Mouse (Mus musculus): ENCODE results near the gene Gzmm. TPM values are rescaled to one million over a fixed set of nuclear protein-coding genes. Genes with fewer than 3 reads are reported as not detected.

Gene Gzmm
- polyA plus RNA-seq, 1 experiment: 1.4 TPM

GRCm38 (mm10) chr10:79732500-79732899 lies 43.7 kb downstream of the Gzmm start:
- no peak for DNase-seq (ENCODE audit: low read depth)
- TF ChIP-seq POLR2A (IDR thresholded peaks at IDR 0.05; ENCODE audit: borderline replicate concordance, extremely low read depth, insufficient read depth, insufficient read length, poor library complexity, severe bottlenecking) (no peak), CTCF (IDR thresholded peaks at IDR 0.05; ENCODE audit: borderline replicate concordance, extremely low read depth, insufficient read depth, insufficient read length) (peak; percentile 52; the same call in 1 of the 2 replicates)

- no peak for DNase-seq (ENCODE audit: low read depth)
Measured at GRCm38 (mm10) chr10:79733847-79734246, 45.0 kb downstream of the Gzmm start.

GRCm38 (mm10) chr10:79735361-79735760 lies 46.5 kb downstream of the Gzmm start:
- TF ChIP-seq CTCF (IDR thresholded peaks at IDR 0.05; ENCODE audit: borderline replicate concordance, extremely low read depth, insufficient read depth, insufficient read length): no peak
- TF ChIP-seq POLR2A (IDR thresholded peaks at IDR 0.05; ENCODE audit: borderline replicate concordance, extremely low read depth, insufficient read depth, insufficient read length, poor library complexity, severe bottlenecking): no peak
- DNase-seq (ENCODE audit: low read depth): no peak

More at GRCm38 (mm10) chr10:79733847-79734246, 45.0 kb downstream of the Gzmm start:
- TF ChIP-seq CTCF (IDR thresholded peaks at IDR 0.05; ENCODE audit: borderline replicate concordance, extremely low read depth, insufficient read depth, insufficient read length) (no peak), POLR2A (IDR thresholded peaks at IDR 0.05; ENCODE audit: borderline replicate concordance, extremely low read depth, insufficient read depth, insufficient read length, poor library complexity, severe bottlenecking) (no peak)

- DNase-seq (ENCODE audit: low read depth): no peak
- TF ChIP-seq POLR2A (IDR thresholded peaks at IDR 0.05; ENCODE audit: borderline replicate concordance, extremely low read depth, insufficient read depth, insufficient read length, poor library complexity, severe bottlenecking): no peak
- TF ChIP-seq CTCF (IDR thresholded peaks at IDR 0.05; ENCODE audit: borderline replicate concordance, extremely low read depth, insufficient read depth, insufficient read length): no peak
Measured at GRCm38 (mm10) chr10:79736706-79737105, 47.9 kb downstream of the Gzmm start.

- no peak for DNase-seq (ENCODE audit: low read depth)
- TF ChIP-seq CTCF (IDR thresholded peaks at IDR 0.05; ENCODE audit: borderline replicate concordance, extremely low read depth, insufficient read depth, insufficient read length) (peak; percentile 57), POLR2A (IDR thresholded peaks at IDR 0.05; ENCODE audit: borderline replicate concordance, extremely low read depth, insufficient read depth, insufficient read length, poor library complexity, severe bottlenecking) (no peak)
Measured at GRCm38 (mm10) chr10:79738259-79738658, 49.4 kb downstream of the Gzmm start.

GRCm38 (mm10) chr10:79739234-79739633 lies 50.4 kb downstream of the Gzmm start:
- TF ChIP-seq POLR2A (IDR thresholded peaks at IDR 0.05; ENCODE audit: borderline replicate concordance, extremely low read depth, insufficient read depth, insufficient read length, poor library complexity, severe bottlenecking) (no peak), CTCF (IDR thresholded peaks at IDR 0.05; ENCODE audit: borderline replicate concordance, extremely low read depth, insufficient read depth, insufficient read length) (no peak)

GRCm38 (mm10) chr10:79740863-79741262 lies 52.0 kb downstream of the Gzmm start:
- TF ChIP-seq POLR2A (IDR thresholded peaks at IDR 0.05; ENCODE audit: borderline replicate concordance, extremely low read depth, insufficient read depth, insufficient read length, poor library complexity, severe bottlenecking): no peak
- TF ChIP-seq CTCF (IDR thresholded peaks at IDR 0.05; ENCODE audit: borderline replicate concordance, extremely low read depth, insufficient read depth, insufficient read length): peak; percentile 37
- DNase-seq (ENCODE audit: low read depth): no peak

More at GRCm38 (mm10) chr10:79739234-79739633, 50.4 kb downstream of the Gzmm start:
- no peak for DNase-seq (ENCODE audit: low read depth)

GRCm38 (mm10) chr10:79743161-79743560 lies 54.3 kb downstream of the Gzmm start:
- TF ChIP-seq POLR2A (IDR thresholded peaks at IDR 0.05; ENCODE audit: borderline replicate concordance, extremely low read depth, insufficient read depth, insufficient read length, poor library complexity, severe bottlenecking) (no peak), CTCF (IDR thresholded peaks at IDR 0.05; ENCODE audit: borderline replicate concordance, extremely low read depth, insufficient read depth, insufficient read length) (no peak)
- no peak for DNase-seq (ENCODE audit: low read depth)

GRCm38 (mm10) chr10:79743650-79744365 lies 55.0 kb downstream of the Gzmm start:
- no peak for TF ChIP-seq CTCF (IDR thresholded peaks at IDR 0.05; ENCODE audit: borderline replicate concordance, extremely low read depth, insufficient read depth, insufficient read length)
- TF ChIP-seq POLR2A (IDR thresholded peaks at IDR 0.05; ENCODE audit: borderline replicate concordance, extremely low read depth, insufficient read depth, insufficient read length, poor library complexity, severe bottlenecking): no peak
- DNase-seq (ENCODE audit: low read depth): no peak

Other genes with a start within 250 kb of the Gzmm start
- gene Vmn2r83, start 220.3 kb upstream of the Gzmm start, polyA plus RNA-seq (2012; rRNA removed): not detected in 2 replicates
- gene Plpp2, start 155.2 kb upstream of the Gzmm start, polyA plus RNA-seq (2012; rRNA removed): 8.9 and 13.8 TPM in 2 replicates
- gene Mier2, start 133.8 kb upstream of the Gzmm start, polyA plus RNA-seq (2012; rRNA removed): 128 and 178 TPM in 2 replicates
- gene Theg, start 101.7 kb upstream of the Gzmm start, polyA plus RNA-seq (2012; rRNA removed): not detected in 2 replicates
- 8.2 and 10.4 TPM in 2 replicates for gene C2cd4c, start 75.0 kb upstream of the Gzmm start, polyA plus RNA-seq (2012; rRNA removed)
- gene Shc2, start 51.1 kb upstream of the Gzmm start, polyA plus RNA-seq (2012; rRNA removed): 48.1 and 54.9 TPM in 2 replicates
- gene Odf3l2, start 43.3 kb upstream of the Gzmm start, polyA plus RNA-seq (2012; rRNA removed): 0.11 TPM in 1 of 2 replicates, not detected in the other
- gene Madcam1, start 24.5 kb upstream of the Gzmm start, polyA plus RNA-seq (2012; rRNA removed): 0.87 and 1.1 TPM in 2 replicates
- 68.2 and 69.2 TPM in 2 replicates for gene Tpgs1, start 19.7 kb upstream of the Gzmm start, polyA plus RNA-seq (2012; rRNA removed)
- 121 and 151 TPM in 2 replicates for gene Cdc34, start 6.8 kb upstream of the Gzmm start, polyA plus RNA-seq (2012; rRNA removed)
- gene Bsg, start 15.5 kb downstream of the Gzmm start, polyA plus RNA-seq (2012; rRNA removed): 593 and 631 TPM in 2 replicates
- 8.3 and 16.1 TPM in 2 replicates for gene Hcn2, start 27.6 kb downstream of the Gzmm start, polyA plus RNA-seq (2012; rRNA removed)
- gene Polrmt, start 57.6 kb downstream of the Gzmm start, polyA plus RNA-seq (2012; rRNA removed): 63.0 and 81.6 TPM in 2 replicates
- gene Fgf22, start 66.1 kb downstream of the Gzmm start, polyA plus RNA-seq (2012; rRNA removed): 0.28 and 0.74 TPM in 2 replicates
- 157 and 182 TPM in 2 replicates for gene Rnf126, start 77.9 kb downstream of the Gzmm start, polyA plus RNA-seq (2012; rRNA removed)
- 1.7 and 2.2 TPM in 2 replicates for gene Fstl3, start 88.3 kb downstream of the Gzmm start, polyA plus RNA-seq (2012; rRNA removed)
- gene Prss57, start 101.9 kb downstream of the Gzmm start, polyA plus RNA-seq (2012; rRNA removed): 0.05 and 0.14 TPM in 2 replicates
- 157 and 219 TPM in 2 replicates for gene Palm, start 104.6 kb downstream of the Gzmm start, polyA plus RNA-seq (2012; rRNA removed)
- 0.59 and 1.1 TPM in 2 replicates for gene Misp, start 132.0 kb downstream of the Gzmm start, polyA plus RNA-seq (2012; rRNA removed)
- gene Ptbp1, start 165.4 kb downstream of the Gzmm start, polyA plus RNA-seq (2012; rRNA removed): 183 and 194 TPM in 2 replicates
- gene Prtn3, start 185.5 kb downstream of the Gzmm start, polyA plus RNA-seq (2012; rRNA removed): 18.0 and 28.0 TPM in 2 replicates
- gene Plppr3, start 185.6 kb downstream of the Gzmm start, polyA plus RNA-seq (2012; rRNA removed): 805 and 1,208 TPM in 2 replicates
- 0.28 and 0.49 TPM in 2 replicates for gene Elane, start 197.2 kb downstream of the Gzmm start, polyA plus RNA-seq (2012; rRNA removed)
- 0.60 and 0.81 TPM in 2 replicates for gene Cfd, start 201.8 kb downstream of the Gzmm start, polyA plus RNA-seq (2012; rRNA removed)
- gene Med16, start 219.9 kb downstream of the Gzmm start, polyA plus RNA-seq (2012; rRNA removed): 84.7 and 92.6 TPM in 2 replicates
- not detected in 2 replicates for gene Gm26602, start 221.8 kb downstream of the Gzmm start, polyA plus RNA-seq (2012; rRNA removed)
- gene Kiss1r, start 228.0 kb downstream of the Gzmm start, polyA plus RNA-seq (2012; rRNA removed): 4.1 and 4.4 TPM in 2 replicates
- 195 and 197 TPM in 2 replicates for gene R3hdm4, start 232.2 kb downstream of the Gzmm start, polyA plus RNA-seq (2012; rRNA removed)
- gene Arid3a, start 238.0 kb downstream of the Gzmm start, polyA plus RNA-seq (2012; rRNA removed): 5.2 and 7.0 TPM in 2 replicates

Measured in brain, embryonic 14.5 days (tissue).